Mouse (Mus musculus): ENCODE results near the gene Amigo1.

- TF ChIP-seq CTCF (conservative IDR thresholded peaks at IDR 0.05; ENCODE audit: low read length): no peak
- TF ChIP-seq NANOG (IDR thresholded peaks at IDR 0.05; ENCODE audit: borderline replicate concordance, low read length): no peak
- TF ChIP-seq POU5F1 (IDR thresholded peaks at IDR 0.05; ENCODE audit: borderline replicate concordance, low read length): no peak
Observed at GRCm38 (mm10) chr3:108180514-108180913, 5.6 kb upstream of the Amigo1 start.
